Mouse (Mus musculus) G1E (cell line): Measurements from ENCODE around the gene Cdh13. TPM values are rescaled to one million over a fixed set of nuclear protein-coding genes. Genes with fewer than 3 reads are reported as not detected.

Source experiments
- ATAC-seq: 2 replicates; pipeline ENCODE4 v1.8.0; 2016; ENCODE audit warnings: mild to moderate bottlenecking; ENCODE audit not compliant: insufficient number of reproducible peaks, poor library complexity, low FRiP score, severe bottlenecking; ENCODE audit errors: extremely low read depth
- DNase-seq: peaks from one replicate; pipeline ENCODE4 v3.0.0; 2012; ENCODE audit warnings: low spot score
- H3K27me3 ChIP-seq: 2 replicates; pipeline ENCODE4 v1.6.1; 2012; ENCODE audit warnings: mild to moderate bottlenecking, low read length, inconsistent platforms; ENCODE audit not compliant: insufficient read depth
- H3K36me3 ChIP-seq: replicated peaks from 2 replicates; pipeline ENCODE3; 2012; ENCODE audit warnings: mild to moderate bottlenecking, inconsistent platforms
- H3K4me1 ChIP-seq: 2 replicates; pipeline ENCODE4 v1.6.1; 2012; ENCODE audit warnings: low read depth, low read length, inconsistent platforms, mixed read lengths; ENCODE audit not compliant: insufficient read depth
- H3K4me3 ChIP-seq: 2 replicates; pipeline ENCODE4 v1.5.1; 2012; ENCODE audit warnings: low read depth, mild to moderate bottlenecking, inconsistent platforms, low read length, moderate library complexity, mixed read lengths
- H3K9me3 ChIP-seq: replicated peaks from 2 replicates; pipeline ENCODE4 v1.6.1; 2012; ENCODE audit warnings: inconsistent platforms
- CTCF ChIP-seq: IDR thresholded peaks from 2 replicates; pipeline ENCODE4 v1.5.1; 2012; ENCODE audit warnings: low read depth, low read length, inconsistent platforms, mixed read lengths
- GATA1 ChIP-seq: IDR thresholded peaks from 2 replicates; pipeline ENCODE4 v1.6.1; 2012; ENCODE audit warnings: borderline replicate concordance, low read length, inconsistent platforms, mixed read lengths
- GATA2 ChIP-seq: IDR thresholded peaks from 2 replicates; pipeline ENCODE4 v1.6.1; 2012; ENCODE audit warnings: low read depth, low read length, inconsistent platforms, borderline replicate concordance
- POLR2AphosphoS5 ChIP-seq: IDR thresholded peaks from 2 replicates; pipeline ENCODE4 v1.6.1; 2012; ENCODE audit warnings: low read depth, low read length, inconsistent platforms; ENCODE audit not compliant: insufficient replicate concordance
- TAL1 ChIP-seq: conservative IDR thresholded peaks from 2 replicates; pipeline ENCODE4 v1.6.1; 2012; ENCODE audit warnings: low read depth, low read length, inconsistent platforms, mixed read lengths
- polyA plus RNA-seq: library from polyadenylated mRNA; stranded (reverse); fragments of >175 nt; gene quantifications from 2 replicates; pipeline ENCODE4 v1.2.3, GENCODE M21; 2012
- total RNA-seq, 2 experiments: library from RNA; stranded (forward) in 1 of 2; stranded (reverse) in 1 of 2; fragments of 200-1000 nt in 1 of 2; fragments of >200 nt in 1 of 2; fragmentation: Nextera tagmentation in 1 of 2; gene quantifications; 2 replicates each; pipeline ENCODE4 v1.2.3; 2014 to 2017

Gene Cdh13
- total and polyA plus RNA-seq, 3 experiments = 0.22 TPM; not detected in 2

GRCm38 (mm10) chr8:118713111-118713510 is 429.6 kb downstream of the Cdh13 start:
- peaks cover 65% of the 10 kb centered on the region for H3K9me3 ChIP-seq
- no peak overlapping the region for H3K4me3 ChIP-seq
- no peaks in the 10 kb centered on the region for H3K4me1 ChIP-seq
- ATAC-seq = no peak
- TF ChIP-seq TAL1 (no peak), POLR2AphosphoS5 (no peak), GATA2 (no peak), CTCF (no peak)
- DNase-seq = no peak
- H3K36me3 ChIP-seq = no peaks in the 10 kb centered on the region
- H3K27me3 ChIP-seq = no peaks in the 10 kb centered on the region

- ATAC-seq = no peak
- H3K36me3 ChIP-seq = no peaks in the 10 kb centered on the region
- H3K4me3 ChIP-seq = no peak overlapping the region
- DNase-seq = no peak
- H3K4me1 ChIP-seq = no peaks in the 10 kb centered on the region
- H3K9me3 ChIP-seq = peaks cover 67% of the 10 kb centered on the region
- TF ChIP-seq POLR2AphosphoS5 (no peak), TAL1 (no peak), GATA2 (no peak), CTCF (no peak), GATA1 (no peak)
- H3K27me3 ChIP-seq = no peaks in the 10 kb centered on the region
Measured at GRCm38 (mm10) chr8:118713596-118713995, 430.1 kb downstream of the Cdh13 start.

- H3K9me3 ChIP-seq = peaks cover 55% of the 10 kb centered on the region
- H3K36me3 ChIP-seq = no peaks in the 10 kb centered on the region
- H3K27me3 ChIP-seq = no peaks in the 10 kb centered on the region
- DNase-seq (no peak), ATAC-seq (no peak)
- no peaks in the 10 kb centered on the region for H3K4me1 ChIP-seq
- TF ChIP-seq CTCF (no peak), GATA1 (no peak), POLR2AphosphoS5 (no peak), TAL1 (no peak), GATA2 (no peak)
- H3K4me3 ChIP-seq = no peak overlapping the region
Measured at GRCm38 (mm10) chr8:118722896-118723295, 439.4 kb downstream of the Cdh13 start.

- Histone ChIP-seq H3K9me3 (peaks cover 62% of the 10 kb centered on the region), H3K36me3 (no peaks in the 10 kb centered on the region), H3K4me3 (no peak overlapping the region), H3K27me3 (no peaks in the 10 kb centered on the region), H3K4me1 (no peaks in the 10 kb centered on the region)
- ATAC-seq = no peak
- no peak for DNase-seq
- TF ChIP-seq GATA1 (no peak), POLR2AphosphoS5 (no peak), CTCF (no peak), GATA2 (no peak), TAL1 (no peak)
Measured at GRCm38 (mm10) chr8:118725651-118726050, 442.1 kb downstream of the Cdh13 start.

GRCm38 (mm10) chr8:118741781-118742180 is 458.2 kb downstream of the Cdh13 start:
- Histone ChIP-seq H3K4me3 (no peak overlapping the region), H3K36me3 (no peaks in the 10 kb centered on the region), H3K4me1 (no peaks in the 10 kb centered on the region), H3K27me3 (no peaks in the 10 kb centered on the region), H3K9me3 (peaks cover 87% of the 10 kb centered on the region)
- TF ChIP-seq TAL1 (no peak), POLR2AphosphoS5 (no peak), GATA2 (no peak), CTCF (no peak), GATA1 (no peak)
- ATAC-seq (no peak), DNase-seq (no peak)

- no peaks in the 10 kb centered on the region for H3K36me3 ChIP-seq
- peaks cover 91% of the 10 kb centered on the region for H3K9me3 ChIP-seq
- H3K4me3 ChIP-seq = no peak overlapping the region
- no peaks in the 10 kb centered on the region for H3K27me3 ChIP-seq
- no peak for ATAC-seq
- TF ChIP-seq GATA1 (no peak), CTCF (no peak), TAL1 (no peak), POLR2AphosphoS5 (no peak), GATA2 (no peak)
- no peak for DNase-seq
- no peaks in the 10 kb centered on the region for H3K4me1 ChIP-seq
Measured at GRCm38 (mm10) chr8:118744991-118745390, 461.5 kb downstream of the Cdh13 start.

- DNase-seq = no peak
- ATAC-seq = no peak
Measured at GRCm38 (mm10) chr8:118748041-118748604, 464.6 kb downstream of the Cdh13 start.

More at GRCm38 (mm10) chr8:118748041-118748604, 464.6 kb downstream of the Cdh13 start:
- TF ChIP-seq POLR2AphosphoS5 = no peak
- no peak for TF ChIP-seq CTCF
- TF ChIP-seq GATA1 = no peak
- no peak for TF ChIP-seq TAL1
- TF ChIP-seq GATA2 = no peak
- no peaks in the 10 kb centered on the region for H3K27me3 ChIP-seq
- peaks cover 75% of the 10 kb centered on the region for H3K9me3 ChIP-seq
- H3K36me3 ChIP-seq = no peaks in the 10 kb centered on the region
- no peaks in the 10 kb centered on the region for H3K4me1 ChIP-seq
- H3K4me3 ChIP-seq = no peak overlapping the region
